Mouse (Mus musculus) CH12.LX (cell line): ENCODE measurements around the gene Gm9513. TPM values are rescaled to one million over a fixed set of nuclear protein-coding genes. Genes with fewer than 3 reads are reported as not detected.

Experiments used
- DNase-seq: peaks from one replicate; pipeline ENCODE4 v3.0.0-alpha.2; 2013; ENCODE audit errors: extremely low read depth
- H3K27ac ChIP-seq: 2 replicates; pipeline ENCODE4 v1.5.1; 2012; ENCODE audit warnings: low read depth, mild to moderate bottlenecking, control low read depth, moderate library complexity; ENCODE audit not compliant: insufficient read depth
- H3K27me3 ChIP-seq: replicated peaks from 2 replicates; pipeline ENCODE3; 2012; ENCODE audit warnings: inconsistent platforms
- H3K36me3 ChIP-seq, 2 experiments: replicated peaks in 1 of 2; 2 replicates each; pipeline versions ENCODE3 to v1.6.1; 2012; ENCODE audit warnings: inconsistent platforms in 1 of 2, low read length in 1 of 2, mild to moderate bottlenecking in 1 of 2, mixed read lengths in 1 of 2, moderate library complexity in 1 of 2; ENCODE audit not compliant: control insufficient read depth in 1 of 2, insufficient read depth in 1 of 2
- H3K4me1 ChIP-seq, 2 experiments: 2 replicates each; pipeline ENCODE4 v1.6.1; 2012; ENCODE audit warnings: inconsistent platforms in 1 of 2, moderate library complexity in 1 of 2; ENCODE audit not compliant: insufficient read depth in 2 of 2, control insufficient read depth in 1 of 2
- H3K4me2 ChIP-seq: 2 replicates; pipeline ENCODE4 v1.6.1; 2012; ENCODE audit warnings: low read depth, mild to moderate bottlenecking, control low read depth; ENCODE audit not compliant: poor library complexity, insufficient read depth, severe bottlenecking
- H3K4me3 ChIP-seq, 3 experiments: fragments of 150-350 bp in 1 of 3; sonication (generic) in 1 of 3; replicated peaks in 1 of 3; 2 replicates each; pipeline versions ENCODE3 to v1.5.1; 2011 to 2012; ENCODE audit warnings: low read depth in 2 of 3, low read length in 2 of 3, mild to moderate bottlenecking in 2 of 3, moderate library complexity in 2 of 3, control low read depth in 1 of 3, improper control_type of control experiment in 1 of 3, inconsistent platforms in 1 of 3, mixed read lengths in 1 of 3; ENCODE audit not compliant: poor library complexity in 1 of 3
- H3K79me2 ChIP-seq: replicated peaks from 2 replicates; pipeline ENCODE4 v1.6.1; 2012; ENCODE audit warnings: mild to moderate bottlenecking, moderate library complexity; ENCODE audit not compliant: control insufficient read depth, poor library complexity, insufficient read depth, severe bottlenecking; ENCODE audit errors: extremely low read depth
- H3K9ac ChIP-seq: 2 replicates; pipeline ENCODE4 v1.6.1; 2012; ENCODE audit warnings: low read depth, mild to moderate bottlenecking, control low read depth, moderate library complexity; ENCODE audit not compliant: insufficient read depth
- H3K9me3 ChIP-seq: replicated peaks from 2 replicates; pipeline ENCODE3; 2012; ENCODE audit warnings: low read length, inconsistent platforms, mixed read lengths
- BHLHE40 ChIP-seq: IDR thresholded peaks from 2 replicates; pipeline ENCODE4 v1.6.1; 2011; ENCODE audit warnings: mild to moderate bottlenecking, low read depth, low read length, improper control_type of control experiment
- CHD1 ChIP-seq: IDR thresholded peaks from 2 replicates; pipeline ENCODE4 v1.6.1; 2012; ENCODE audit warnings: low read depth, low read length, improper control_type of control experiment, inconsistent platforms
- CTCF ChIP-seq, 2 experiments: IDR thresholded peaks in 1 of 2; conservative IDR thresholded peaks in 1 of 2; 2 replicates each; pipeline ENCODE4 v1.5.1; 2011 to 2012; ENCODE audit warnings: low read depth in 2 of 2, low read length in 2 of 2, improper control_type of control experiment in 1 of 2, inconsistent platforms in 1 of 2, mild to moderate bottlenecking in 1 of 2, moderate library complexity in 1 of 2
- E2F4 ChIP-seq: IDR thresholded peaks from 2 replicates; pipeline ENCODE4 v1.6.1; 2011; ENCODE audit warnings: low read depth, low read length, improper control_type of control experiment; ENCODE audit not compliant: insufficient replicate concordance
- ELF1 ChIP-seq: IDR thresholded peaks from 2 replicates; pipeline ENCODE4 v1.6.1; 2014; ENCODE audit warnings: low read depth, mild to moderate bottlenecking, inconsistent platforms, low read length, improper control_type of control experiment
- ETS1 ChIP-seq: conservative IDR thresholded peaks from 2 replicates; pipeline ENCODE4 v1.6.1; 2012; ENCODE audit warnings: low read depth, mild to moderate bottlenecking, inconsistent platforms, low read length, improper control_type of control experiment, moderate library complexity
- JUN ChIP-seq: IDR thresholded peaks from 2 replicates; pipeline ENCODE4 v1.6.1; 2011; ENCODE audit warnings: low read depth, mild to moderate bottlenecking, low read length, improper control_type of control experiment, moderate library complexity; ENCODE audit not compliant: insufficient read depth
- JUND ChIP-seq: conservative IDR thresholded peaks from 2 replicates; pipeline ENCODE4 v1.6.1; 2011; ENCODE audit warnings: low read depth, low read length, improper control_type of control experiment
- KAT2A ChIP-seq: IDR thresholded peaks from 2 replicates; pipeline ENCODE4 v1.6.1; 2012; ENCODE audit warnings: low read length, improper control_type of control experiment, inconsistent platforms; ENCODE audit not compliant: insufficient replicate concordance
- MAFK ChIP-seq: IDR thresholded peaks from 2 replicates; pipeline ENCODE4 v1.6.1; 2011; ENCODE audit warnings: low read length, improper control_type of control experiment; ENCODE audit not compliant: insufficient replicate concordance
- MAX ChIP-seq: IDR thresholded peaks from 2 replicates; pipeline ENCODE4 v1.6.1; 2011; ENCODE audit warnings: low read length, improper control_type of control experiment
- MAZ ChIP-seq: IDR thresholded peaks from 2 replicates; pipeline ENCODE4 v1.6.1; 2012; ENCODE audit warnings: low read depth, mild to moderate bottlenecking, inconsistent platforms, low read length, improper control_type of control experiment, moderate library complexity
- MXI1 ChIP-seq: IDR thresholded peaks from 2 replicates; pipeline ENCODE4 v1.6.1; 2011; ENCODE audit warnings: mild to moderate bottlenecking, low read depth, low read length, improper control_type of control experiment
- POLR2A ChIP-seq: IDR thresholded peaks from 2 replicates; pipeline ENCODE4 v1.6.1; 2011; ENCODE audit warnings: low read depth, mild to moderate bottlenecking, improper control_type of control experiment, low read length
- POLR2AphosphoS2 ChIP-seq: IDR thresholded peaks from 2 replicates; pipeline ENCODE4 v1.6.1; 2011; ENCODE audit warnings: low read depth, low read length, improper control_type of control experiment
- RAD21 ChIP-seq: IDR thresholded peaks from 2 replicates; pipeline ENCODE4 v1.6.1; 2011; ENCODE audit warnings: low read depth, mild to moderate bottlenecking, low read length, improper control_type of control experiment, moderate library complexity
- SIN3A ChIP-seq: IDR thresholded peaks from 2 replicates; pipeline ENCODE4 v1.6.1; 2012; ENCODE audit warnings: low read length, improper control_type of control experiment, inconsistent platforms
- SMC3 ChIP-seq: IDR thresholded peaks from 2 replicates; pipeline ENCODE4 v1.6.1; 2011; ENCODE audit warnings: low read depth, low read length, improper control_type of control experiment
- TBP ChIP-seq: conservative IDR thresholded peaks from 2 replicates; pipeline ENCODE4 v1.6.1; 2011; ENCODE audit warnings: low read depth, low read length, improper control_type of control experiment
- UBTF ChIP-seq: IDR thresholded peaks from 2 replicates; pipeline ENCODE4 v1.6.1; 2012; ENCODE audit warnings: low read depth, mild to moderate bottlenecking, inconsistent platforms, low read length, improper control_type of control experiment, moderate library complexity
- ZNF384 ChIP-seq: IDR thresholded peaks from 2 replicates; pipeline ENCODE4 v1.6.1; 2012; ENCODE audit warnings: low read depth, low read length, improper control_type of control experiment, inconsistent platforms
- dilution Hi-C: fragments of 300-500 bp; cut with MboI; formaldehyde crosslinking; loops from 2 replicates; pipeline ENCODE4 v1.14.3; 2020; ENCODE audit warnings: low sequenced_read_pairs; ENCODE audit not compliant: extremely low pct_unique_long_range_greater_than_20kb, extremely low pct_ligation_motif_present
- in situ Hi-C: fragments of 300-500 bp; cut with MboI; formaldehyde crosslinking; loops from 3 replicates; pipeline ENCODE4 v1.14.3; 2019; ENCODE audit warnings: low sequenced_read_pairs, low pct_ligation_motif_present, low pct_unique_long_range_greater_than_20kb, mixed read lengths
- polyA plus RNA-seq: library from polyadenylated mRNA; unstranded; fragments of >175 nt; gene quantifications from 2 replicates; pipeline ENCODE4 v1.2.1, GENCODE M21; 2012; ENCODE audit warnings: low read depth; ENCODE audit not compliant: insufficient read length
- total RNA-seq, 2 experiments: library from RNA; depleted of rRNA; stranded (reverse); fragments of 300-350 nt in 1 of 2; fragments of >200 nt in 1 of 2; gene quantifications; 2 replicates each; pipeline ENCODE4 v1.2.3; 2012 to 2014

Gene Gm9513
- total and polyA plus RNA-seq, 3 experiments: not detected

- no peaks in the 10 kb centered on the region for H3K79me2 ChIP-seq
- H3K9ac ChIP-seq: no peak overlapping the region
- no peaks in the 10 kb centered on the region for H3K36me3 ChIP-seq
- H3K4me2 ChIP-seq: no peak overlapping the region
- no peak overlapping the region for H3K4me3 ChIP-seq
- peaks cover 20% of the 10 kb centered on the region for H3K27me3 ChIP-seq
- dilution Hi-C loops (no loop called here), in situ Hi-C loops (loop anchor here (25.0 kb wide), 1 partner anchor 277 kb away; no protein-coding TSS in a partner anchor)
- DNase-seq: peak; percentile 11
- H3K4me1 ChIP-seq: no peaks in the 10 kb centered on the region
- no peak overlapping the region for H3K27ac ChIP-seq
- H3K9me3 ChIP-seq: no peaks in the 10 kb centered on the region
- TF ChIP-seq POLR2AphosphoS2: no peak
- TF ChIP-seq CHD1: no peak
- peak; percentile 32 to 56; a peak in 3 of 4 replicates for TF ChIP-seq CTCF (conservative IDR thresholded peaks at IDR 0.05 in 1 of 2, IDR thresholded peaks at IDR 0.05 in 1 of 2; ENCODE audit: low read depth in 2 of 2, low read length in 2 of 2)
- TF ChIP-seq KAT2A: no peak
- TF ChIP-seq RAD21: peak; percentile 58
- TF ChIP-seq SMC3: peak; percentile 25; the same call in 1 of the 2 replicates
Measured at GRCm38 (mm10) chr9:36435051-36435764, 40.2 kb upstream of the Gm9513 start.

DNA sequence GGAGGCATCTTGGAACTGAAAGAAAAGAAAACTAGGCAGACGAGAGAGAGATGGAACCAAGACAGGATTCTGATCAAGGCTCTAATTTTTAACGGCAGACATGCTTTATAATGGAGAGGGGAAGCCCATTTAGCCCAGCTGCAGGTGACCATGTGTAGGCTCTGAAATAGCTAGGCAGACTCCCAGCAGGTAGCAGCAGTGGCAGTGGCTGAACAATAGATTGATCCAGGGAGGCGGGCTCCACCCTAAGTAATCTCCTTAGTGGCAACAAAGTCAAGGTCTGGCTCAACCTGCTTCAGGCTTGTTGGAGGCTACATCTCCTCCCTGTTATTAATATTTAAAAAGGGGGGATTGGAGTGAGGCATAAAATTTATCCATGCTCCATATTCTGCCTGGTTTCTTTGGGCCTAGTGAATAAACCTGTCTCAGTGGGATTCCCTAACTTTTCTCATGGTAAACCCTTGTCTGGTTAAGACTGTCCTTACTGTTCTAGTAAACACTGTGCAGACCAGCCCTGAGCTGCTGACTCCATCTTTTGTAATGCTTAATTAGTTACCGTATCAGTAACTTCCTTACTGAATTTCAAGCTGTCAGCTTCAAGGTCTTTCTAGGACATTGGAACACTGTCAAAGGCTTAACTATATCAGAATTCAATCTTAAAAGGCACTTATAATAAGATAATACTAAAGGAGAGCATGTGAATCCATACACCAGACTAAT lies 19.2 kb downstream of the Gm9513 start:
- dilution Hi-C loops (no loop called here), in situ Hi-C loops (no loop called here)
- TF ChIP-seq JUND (no peak), POLR2AphosphoS2 (no peak), JUN (no peak), UBTF (no peak), MAX (no peak), ZNF384 (no peak), MAZ (no peak), CHD1 (no peak), MAFK (no peak), ETS1 (no peak), TBP (no peak), E2F4 (no peak), POLR2A (no peak), ELF1 (no peak), MXI1 (no peak), CTCF (conservative IDR thresholded peaks at IDR 0.05 in 1 of 2, IDR thresholded peaks at IDR 0.05 in 1 of 2; ENCODE audit: low read depth in 2 of 2, low read length in 2 of 2) (no peak), BHLHE40 (no peak), SIN3A (no peak)
- Histone ChIP-seq H3K27me3 (peaks cover 4% of the 10 kb centered on the region), H3K4me2 (no peak overlapping the region), H3K9me3 (no peaks in the 10 kb centered on the region), H3K4me1 (no peaks in the 10 kb centered on the region), H3K4me3 (no peak overlapping the region), H3K27ac (no peak overlapping the region), H3K36me3 (no peaks in the 10 kb centered on the region), H3K9ac (no peak overlapping the region), H3K79me2 (no peaks in the 10 kb centered on the region)
- no peak for DNase-seq
